Mouse (Mus musculus) CH12.LX (cell line): ENCODE measurements around the gene Fndc7.

ENCODE experiments used
- NRF1 ChIP-seq: IDR thresholded peaks from 2 replicates; pipeline ENCODE4 v1.6.1; 2014; ENCODE audit warnings: low read depth, mild to moderate bottlenecking, inconsistent platforms, low read length, improper control_type of control experiment, moderate library complexity
- POLR2A ChIP-seq: IDR thresholded peaks from 2 replicates; pipeline ENCODE4 v1.6.1; 2011; ENCODE audit warnings: low read depth, mild to moderate bottlenecking, improper control_type of control experiment, low read length

- no peak for TF ChIP-seq POLR2A
- no peak for TF ChIP-seq NRF1
These were observed 49.1 kb downstream of the Fndc7 start for GRCm38 (mm10) chr3:108840716-108841054.
